Mouse (Mus musculus): ENCODE results near the gene Dglucy. TPM values are rescaled to one million over a fixed set of nuclear protein-coding genes. Genes with fewer than 3 reads are reported as not detected.

Gene Dglucy
- polyA plus RNA-seq, 1 experiment from 2014 or later: 0.24 TPM

- no peaks in the 10 kb centered on the region for H3K9me3 ChIP-seq
- no peak for DNase-seq (ENCODE audit: low spot score)
- H3K4me1 ChIP-seq: peaks cover 20% of the 10 kb centered on the region
- H3K27me3 ChIP-seq (replicated peaks; ENCODE audit: low read depth, poor library complexity, severe bottlenecking): peaks cover 80% of the 10 kb centered on the region
- H3K27ac ChIP-seq (replicated peaks): no peak overlapping the region
- H3K4me3 ChIP-seq: no peak overlapping the region
- WGBS: 82% methylated on average over 6 of the region's 6 CpGs
- H3K36me3 ChIP-seq (replicated peaks): no peaks in the 10 kb centered on the region
Measured at GRCm38 (mm10) chr12:100900901-100901300, 122.0 kb downstream of the Dglucy start.

GRCm38 (mm10) chr12:100901386-100901785 lies 122.5 kb downstream of the Dglucy start:
- no peaks in the 10 kb centered on the region for H3K9me3 ChIP-seq
- no peak for DNase-seq (ENCODE audit: low spot score)
- no peak overlapping the region for H3K4me3 ChIP-seq
- 77% methylated on average over 6 of the region's 6 CpGs for WGBS
- no peaks in the 10 kb centered on the region for H3K36me3 ChIP-seq (replicated peaks)
- H3K27ac ChIP-seq (replicated peaks): no peak overlapping the region
- H3K4me1 ChIP-seq: peaks cover 20% of the 10 kb centered on the region
- H3K27me3 ChIP-seq (replicated peaks; ENCODE audit: low read depth, poor library complexity, severe bottlenecking): peaks cover 80% of the 10 kb centered on the region

- H3K27me3 ChIP-seq (replicated peaks; ENCODE audit: low read depth, poor library complexity, severe bottlenecking): peaks cover 80% of the 10 kb centered on the region
- WGBS: 90% methylated on average over 9 of the region's 9 CpGs
Measured at GRCm38 (mm10) chr12:100903761-100904160, 124.9 kb downstream of the Dglucy start.

GRCm38 (mm10) chr12:100906861-100907260 lies 128.0 kb downstream of the Dglucy start:
- Histone ChIP-seq H3K27me3 (replicated peaks; ENCODE audit: low read depth, poor library complexity, severe bottlenecking) (peaks cover 54% of the 10 kb centered on the region), H3K27ac (replicated peaks) (no peak overlapping the region), H3K4me3 (no peak overlapping the region), H3K9me3 (no peaks in the 10 kb centered on the region), H3K36me3 (replicated peaks) (peaks cover 10% of the 10 kb centered on the region), H3K4me1 (peaks cover 16% of the 10 kb centered on the region)
- WGBS: 80% methylated on average over 5 of the region's 5 CpGs
- DNase-seq (ENCODE audit: low spot score): no peak

More at GRCm38 (mm10) chr12:100903761-100904160, 124.9 kb downstream of the Dglucy start:
- DNase-seq (ENCODE audit: low spot score): no peak
- no peaks in the 10 kb centered on the region for H3K9me3 ChIP-seq
- H3K27ac ChIP-seq (replicated peaks): no peak overlapping the region
- no peaks in the 10 kb centered on the region for H3K36me3 ChIP-seq (replicated peaks)
- H3K4me3 ChIP-seq: no peak overlapping the region
- peaks cover 22% of the 10 kb centered on the region for H3K4me1 ChIP-seq

GRCm38 (mm10) chr12:100907598-100908297 lies 128.9 kb downstream of the Dglucy start, which contains the start of gene Gpr68:
Gene Gpr68 (minus strand): TSS chr12:100908198.
- no peaks in the 10 kb centered on the region for H3K9me3 ChIP-seq
- H3K27me3 ChIP-seq (replicated peaks; ENCODE audit: low read depth, poor library complexity, severe bottlenecking): peaks cover 45% of the 10 kb centered on the region
- H3K4me3 ChIP-seq: peak within 1 kb of the TSS; percentile 65
- H3K27ac ChIP-seq (replicated peaks): peak within 1 kb of the TSS; percentile 75; the same call in 1 of the 2 replicates
- WGBS: 4% methylated on average over 39 of the region's 39 CpGs
- H3K36me3 ChIP-seq (replicated peaks): peaks cover 19% of the 10 kb centered on the region
- DNase-seq (ENCODE audit: low spot score): peak; percentile 58
- peaks cover 16% of the 10 kb centered on the region for H3K4me1 ChIP-seq

- Histone ChIP-seq H3K4me1 (peaks cover 16% of the 10 kb centered on the region), H3K36me3 (replicated peaks) (peaks cover 26% of the 10 kb centered on the region), H3K4me3 (peak overlapping the region; percentile 65), H3K27ac (replicated peaks) (peak overlapping the region; percentile 75; the same call in 1 of the 2 replicates), H3K27me3 (replicated peaks; ENCODE audit: low read depth, poor library complexity, severe bottlenecking) (peaks cover 41% of the 10 kb centered on the region), H3K9me3 (no peaks in the 10 kb centered on the region)
- WGBS: 20% methylated on average over 10 of the region's 10 CpGs
- DNase-seq (ENCODE audit: low spot score): no peak
Measured at GRCm38 (mm10) chr12:100908298-100909034, 129.6 kb downstream of the Dglucy start.

- no peak for DNase-seq (ENCODE audit: low spot score)
- Histone ChIP-seq H3K4me1 (peaks cover 16% of the 10 kb centered on the region), H3K27me3 (replicated peaks; ENCODE audit: low read depth, poor library complexity, severe bottlenecking) (peaks cover 37% of the 10 kb centered on the region), H3K4me3 (no peak overlapping the region), H3K36me3 (replicated peaks) (peaks cover 36% of the 10 kb centered on the region), H3K9me3 (no peaks in the 10 kb centered on the region), H3K27ac (replicated peaks) (no peak overlapping the region)
- WGBS: 73% methylated on average over 6 of the region's 6 CpGs
Measured at GRCm38 (mm10) chr12:100909765-100910164, 130.9 kb downstream of the Dglucy start.

GRCm38 (mm10) chr12:100910731-100911130 lies 131.9 kb downstream of the Dglucy start:
- 89% methylated on average over 12 of the region's 12 CpGs for WGBS
- no peak for DNase-seq (ENCODE audit: low spot score)

GRCm38 (mm10) chr12:100924646-100925339 lies 145.9 kb downstream of the Dglucy start:
- Histone ChIP-seq H3K36me3 (replicated peaks) (peaks cover 81% of the 10 kb centered on the region), H3K4me1 (no peaks in the 10 kb centered on the region), H3K27ac (replicated peaks) (no peak overlapping the region), H3K9me3 (no peaks in the 10 kb centered on the region), H3K27me3 (replicated peaks; ENCODE audit: low read depth, poor library complexity, severe bottlenecking) (no peaks in the 10 kb centered on the region), H3K4me3 (no peak overlapping the region)
- WGBS: 91% methylated on average over 15 of the region's 15 CpGs
- DNase-seq (ENCODE audit: low spot score): no peak

More at GRCm38 (mm10) chr12:100910731-100911130, 131.9 kb downstream of the Dglucy start:
- peaks cover 45% of the 10 kb centered on the region for H3K36me3 ChIP-seq (replicated peaks)
- H3K4me1 ChIP-seq: peaks cover 16% of the 10 kb centered on the region
- H3K4me3 ChIP-seq: no peak overlapping the region
- H3K27ac ChIP-seq (replicated peaks): no peak overlapping the region
- H3K27me3 ChIP-seq (replicated peaks; ENCODE audit: low read depth, poor library complexity, severe bottlenecking): peaks cover 36% of the 10 kb centered on the region
- H3K9me3 ChIP-seq: no peaks in the 10 kb centered on the region

GRCm38 (mm10) chr12:100925644-100926619 lies 147.1 kb downstream of the Dglucy start:
- Histone ChIP-seq H3K36me3 (replicated peaks) (peaks cover 83% of the 10 kb centered on the region), H3K27ac (replicated peaks) (no peak overlapping the region), H3K4me3 (no peak overlapping the region), H3K9me3 (no peaks in the 10 kb centered on the region), H3K27me3 (replicated peaks; ENCODE audit: low read depth, poor library complexity, severe bottlenecking) (no peaks in the 10 kb centered on the region), H3K4me1 (no peaks in the 10 kb centered on the region)
- DNase-seq (ENCODE audit: low spot score): peak; percentile 26
- WGBS: 77% methylated on average over 14 of the region's 14 CpGs

- Histone ChIP-seq H3K36me3 (replicated peaks) (peaks cover 83% of the 10 kb centered on the region), H3K27ac (replicated peaks) (no peak overlapping the region), H3K27me3 (replicated peaks; ENCODE audit: low read depth, poor library complexity, severe bottlenecking) (no peaks in the 10 kb centered on the region), H3K9me3 (no peaks in the 10 kb centered on the region), H3K4me1 (no peaks in the 10 kb centered on the region), H3K4me3 (no peak overlapping the region)
- DNase-seq (ENCODE audit: low spot score): no peak
- WGBS: 93% methylated on average over 9 of the region's 9 CpGs
Measured at GRCm38 (mm10) chr12:100928286-100928685, 149.4 kb downstream of the Dglucy start.
